Mouse (Mus musculus): ENCODE results near the gene Kdf1. TPM values are rescaled to one million over a fixed set of nuclear protein-coding genes. Genes with fewer than 3 reads are reported as not detected.
A peak's percentile ranks its signal among the peaks of the same experiment; 100 is the strongest.
"Not testable (repeated sequence)": the region's sequence is repeated elsewhere in the genome, so short reads cannot be mapped to it uniquely, and the experiment has no call there.

The Kdf1 gene
- polyA plus RNA-seq, 1 experiment from 2014 or later = 3.1 TPM

GRCm38 (mm10) chr4:133504755-133505485, 13.8 kb upstream of the Kdf1 start:
- no peak overlapping the region for H3K4me3 ChIP-seq (ENCODE audit: low read length)
- no peak overlapping the region for H3K27ac ChIP-seq (ENCODE audit: low read length)
- H3K9me3 ChIP-seq (replicated peaks; ENCODE audit: control insufficient read depth, low read length) = no peaks in the 10 kb centered on the region
- peaks cover 40% of the 10 kb centered on the region for H3K27me3 ChIP-seq (ENCODE audit: control insufficient read depth, insufficient read depth, low read length)
- H3K36me3 ChIP-seq (ENCODE audit: control insufficient read depth, insufficient read depth) = no peaks in the 10 kb centered on the region
- no peaks in the 10 kb centered on the region for H3K4me1 ChIP-seq (ENCODE audit: control insufficient read depth, insufficient read depth, low read length)
- no peak overlapping the region for H3K9ac ChIP-seq (ENCODE audit: low read length)
- WGBS = 60% methylated on average over 9 of the region's 9 CpGs
- no peak overlapping the region for H3K4me2 ChIP-seq (ENCODE audit: low read depth, low read length)
- no peak for ATAC-seq (replicated peaks; ENCODE audit: extremely low read depth, insufficient read depth, low FRiP score)

GRCm38 (mm10) chr4:133506573-133506972, 12.2 kb upstream of the Kdf1 start:
- no peaks in the 10 kb centered on the region for H3K9me3 ChIP-seq (replicated peaks; ENCODE audit: control insufficient read depth, low read length)
- no peak for ATAC-seq (replicated peaks; ENCODE audit: extremely low read depth, insufficient read depth, low FRiP score)
- H3K27ac ChIP-seq (ENCODE audit: low read length) = peak overlapping the region; percentile 16; the same call in 1 of the 2 replicates
- H3K9ac ChIP-seq (ENCODE audit: low read length) = no peak overlapping the region
- WGBS = 51% methylated on average over 5 of the region's 5 CpGs
- peaks cover 29% of the 10 kb centered on the region for H3K27me3 ChIP-seq (ENCODE audit: control insufficient read depth, insufficient read depth, low read length)
- no peaks in the 10 kb centered on the region for H3K36me3 ChIP-seq (ENCODE audit: control insufficient read depth, insufficient read depth)
- H3K4me1 ChIP-seq (ENCODE audit: control insufficient read depth, insufficient read depth, low read length) = no peaks in the 10 kb centered on the region
- no peak overlapping the region for H3K4me2 ChIP-seq (ENCODE audit: low read depth, low read length)
- no peak overlapping the region for H3K4me3 ChIP-seq (ENCODE audit: low read length)

GRCm38 (mm10) chr4:133508990-133509389, 9.8 kb upstream of the Kdf1 start:
- Histone ChIP-seq H3K36me3 (ENCODE audit: control insufficient read depth, insufficient read depth) (no peaks in the 10 kb centered on the region), H3K9ac (ENCODE audit: low read length) (no peak overlapping the region), H3K9me3 (replicated peaks; ENCODE audit: control insufficient read depth, low read length) (no peaks in the 10 kb centered on the region), H3K4me2 (ENCODE audit: low read depth, low read length) (no peak overlapping the region), H3K27me3 (ENCODE audit: control insufficient read depth, insufficient read depth, low read length) (peaks cover 10% of the 10 kb centered on the region; the same call in 1 of the 2 replicates), H3K4me3 (ENCODE audit: low read length) (no peak overlapping the region), H3K27ac (ENCODE audit: low read length) (no peak overlapping the region), H3K4me1 (ENCODE audit: control insufficient read depth, insufficient read depth, low read length) (no peaks in the 10 kb centered on the region)
- no peak for ATAC-seq (replicated peaks; ENCODE audit: extremely low read depth, insufficient read depth, low FRiP score)
- WGBS = 74% methylated on average over 7 of the region's 7 CpGs

- no peaks in the 10 kb centered on the region for H3K4me1 ChIP-seq (ENCODE audit: control insufficient read depth, insufficient read depth, low read length)
- no peak overlapping the region for H3K9ac ChIP-seq (ENCODE audit: low read length)
- WGBS = 74% methylated on average over 5 of the region's 5 CpGs
- ATAC-seq (replicated peaks; ENCODE audit: extremely low read depth, insufficient read depth, low FRiP score) = no peak
- no peaks in the 10 kb centered on the region for H3K9me3 ChIP-seq (replicated peaks; ENCODE audit: control insufficient read depth, low read length)
- peaks cover 8% of the 10 kb centered on the region; the same call in 1 of the 2 replicates for H3K27me3 ChIP-seq (ENCODE audit: control insufficient read depth, insufficient read depth, low read length)
- no peaks in the 10 kb centered on the region for H3K36me3 ChIP-seq (ENCODE audit: control insufficient read depth, insufficient read depth)
- no peak overlapping the region for H3K27ac ChIP-seq (ENCODE audit: low read length)
- H3K4me2 ChIP-seq (ENCODE audit: low read depth, low read length) = no peak overlapping the region
- H3K4me3 ChIP-seq (ENCODE audit: low read length) = no peak overlapping the region
These were observed 7.7 kb upstream of the Kdf1 start for GRCm38 (mm10) chr4:133511050-133511449.

- H3K27me3 ChIP-seq (ENCODE audit: control insufficient read depth, insufficient read depth, low read length); H3K4me1 ChIP-seq (ENCODE audit: control insufficient read depth, insufficient read depth, low read length); H3K9ac ChIP-seq (ENCODE audit: low read length); H3K27ac ChIP-seq (ENCODE audit: low read length); H3K36me3 ChIP-seq (ENCODE audit: control insufficient read depth, insufficient read depth); H3K4me2 ChIP-seq (ENCODE audit: low read depth, low read length); ATAC-seq (replicated peaks; ENCODE audit: extremely low read depth, insufficient read depth, low FRiP score); H3K9me3 ChIP-seq (replicated peaks; ENCODE audit: control insufficient read depth, low read length); H3K4me3 ChIP-seq (ENCODE audit: low read length): not testable (repeated sequence)
- WGBS = 48% methylated on average over 4 of the region's 5 CpGs
These were observed 6.3 kb upstream of the Kdf1 start for GRCm38 (mm10) chr4:133512511-133512910.

- Histone ChIP-seq H3K27ac (ENCODE audit: low read length) (no peak overlapping the region), H3K4me2 (ENCODE audit: low read depth, low read length) (no peak overlapping the region), H3K9ac (ENCODE audit: low read length) (no peak overlapping the region), H3K4me3 (ENCODE audit: low read length) (no peak overlapping the region), H3K4me1 (ENCODE audit: control insufficient read depth, insufficient read depth, low read length) (no peaks in the 10 kb centered on the region), H3K36me3 (ENCODE audit: control insufficient read depth, insufficient read depth) (no peaks in the 10 kb centered on the region), H3K27me3 (ENCODE audit: control insufficient read depth, insufficient read depth, low read length) (peaks cover 7% of the 10 kb centered on the region; the same call in 1 of the 2 replicates), H3K9me3 (replicated peaks; ENCODE audit: control insufficient read depth, low read length) (no peaks in the 10 kb centered on the region)
- WGBS = 8% methylated on average over 8 of the region's 8 CpGs
- no peak for ATAC-seq (replicated peaks; ENCODE audit: extremely low read depth, insufficient read depth, low FRiP score)
These were observed 5.8 kb upstream of the Kdf1 start for GRCm38 (mm10) chr4:133512972-133513371.

GRCm38 (mm10) chr4:133519369-133519665, 554 bp downstream of the Kdf1 start:
- Histone ChIP-seq H3K4me1 (ENCODE audit: control insufficient read depth, insufficient read depth, low read length) (0 out of 2 replicates have a peak, but pooled peaks cover 5% of the 10 kb centered on the region), H3K4me3 (ENCODE audit: low read length) (peak overlapping the region; percentile 53), H3K4me2 (ENCODE audit: low read depth, low read length) (peak overlapping the region; percentile 73), H3K36me3 (ENCODE audit: control insufficient read depth, insufficient read depth) (no peaks in the 10 kb centered on the region), H3K27ac (ENCODE audit: low read length) (no peak overlapping the region), H3K9me3 (replicated peaks; ENCODE audit: control insufficient read depth, low read length) (no peaks in the 10 kb centered on the region), H3K27me3 (ENCODE audit: control insufficient read depth, insufficient read depth, low read length) (peaks cover 29% of the 10 kb centered on the region), H3K9ac (ENCODE audit: low read length) (peak overlapping the region; percentile 70)
- 5% methylated on average over 25 of the region's 25 CpGs for WGBS
- peak; percentile 41; the same call in 1 of the 2 replicates for ATAC-seq (replicated peaks; ENCODE audit: extremely low read depth, insufficient read depth, low FRiP score)

GRCm38 (mm10) chr4:133521502-133521901, 2.7 kb downstream of the Kdf1 start:
- WGBS = 60% methylated on average over 2 of the region's 2 CpGs
- no peak overlapping the region for H3K4me2 ChIP-seq (ENCODE audit: low read depth, low read length)
- no peak overlapping the region for H3K27ac ChIP-seq (ENCODE audit: low read length)
- H3K4me3 ChIP-seq (ENCODE audit: low read length) = no peak overlapping the region
- 0 out of 2 replicates have a peak, but pooled peaks cover 5% of the 10 kb centered on the region for H3K4me1 ChIP-seq (ENCODE audit: control insufficient read depth, insufficient read depth, low read length)
- H3K9ac ChIP-seq (ENCODE audit: low read length) = no peak overlapping the region
- no peak for ATAC-seq (replicated peaks; ENCODE audit: extremely low read depth, insufficient read depth, low FRiP score)
- H3K27me3 ChIP-seq (ENCODE audit: control insufficient read depth, insufficient read depth, low read length) = peaks cover 29% of the 10 kb centered on the region
- no peaks in the 10 kb centered on the region; the same call in 1 of the 2 replicates for H3K9me3 ChIP-seq (replicated peaks; ENCODE audit: control insufficient read depth, low read length)
- no peaks in the 10 kb centered on the region for H3K36me3 ChIP-seq (ENCODE audit: control insufficient read depth, insufficient read depth)

GRCm38 (mm10) chr4:133527788-133528187, 9.0 kb downstream of the Kdf1 start:
- Histone ChIP-seq H3K4me2 (ENCODE audit: low read depth, low read length) (no peak overlapping the region), H3K9ac (ENCODE audit: low read length) (no peak overlapping the region), H3K36me3 (ENCODE audit: control insufficient read depth, insufficient read depth) (peaks cover 24% of the 10 kb centered on the region), H3K4me3 (ENCODE audit: low read length) (no peak overlapping the region), H3K27me3 (ENCODE audit: control insufficient read depth, insufficient read depth, low read length) (no peaks in the 10 kb centered on the region), H3K4me1 (ENCODE audit: control insufficient read depth, insufficient read depth, low read length) (no peaks in the 10 kb centered on the region), H3K9me3 (replicated peaks; ENCODE audit: control insufficient read depth, low read length) (no peaks in the 10 kb centered on the region; the same call in 1 of the 2 replicates), H3K27ac (ENCODE audit: low read length) (no peak overlapping the region)
- WGBS = 60% methylated on average over 16 of the region's 16 CpGs
- no peak for ATAC-seq (replicated peaks; ENCODE audit: extremely low read depth, insufficient read depth, low FRiP score)
